Mouse (Mus musculus) intestine, embryonic 15.5 days (tissue): ENCODE data around the gene Sppl2c. TPM values are rescaled to one million over a fixed set of nuclear protein-coding genes. Genes with fewer than 3 reads are reported as not detected.
A peak's percentile ranks its signal among the peaks of the same experiment; 100 is the strongest.

Experiments
- ATAC-seq: fragments of 200-750 bp; cut with Nextera tagmentation; 2 replicates; pipeline ENCODE4 v1.8.0; 2017; ENCODE audit warnings: moderate TSS enrichment, moderate library complexity
- H3K27ac ChIP-seq: fragments of 300-500 bp; sonication (generic); 2 replicates; pipeline ENCODE4 v1.5.1; 2015; ENCODE audit warnings: mild to moderate bottlenecking, inconsistent platforms
- H3K27me3 ChIP-seq: fragments of 300-500 bp; sonication (generic); replicated peaks from 2 replicates; pipeline ENCODE4 v1.6.1; 2015; ENCODE audit warnings: inconsistent platforms
- H3K36me3 ChIP-seq: fragments of 300-500 bp; sonication (generic); 2 replicates; pipeline ENCODE4 v1.6.1; 2015; ENCODE audit warnings: inconsistent platforms
- H3K4me1 ChIP-seq: fragments of 300-500 bp; sonication (generic); replicated peaks from 2 replicates; pipeline ENCODE4 v1.6.1; 2015; ENCODE audit warnings: inconsistent platforms
- H3K4me2 ChIP-seq: fragments of 300-500 bp; sonication (generic); replicated peaks from 2 replicates; pipeline ENCODE4 v1.6.1; 2015; ENCODE audit warnings: mild to moderate bottlenecking, inconsistent platforms
- H3K4me3 ChIP-seq: fragments of 300-500 bp; sonication (generic); replicated peaks from 2 replicates; pipeline ENCODE4 v1.5.1; 2015; ENCODE audit warnings: inconsistent platforms
- H3K9ac ChIP-seq: fragments of 300-500 bp; sonication (generic); 2 replicates; pipeline ENCODE4 v1.6.1; 2015; ENCODE audit warnings: inconsistent platforms
- H3K9me3 ChIP-seq: fragments of 300-500 bp; sonication (generic); 2 replicates; pipeline ENCODE4 v1.6.1; 2016; ENCODE audit warnings: inconsistent platforms
- WGBS: fragments of 180-500 bp; shearing (Covaris S2); methylation state at CpG from one replicate; pipeline ENCODE4 v1.1.7; 2015; 5-methylcytosine and 5-hydroxymethylcytosine counted together
- polyA plus RNA-seq: library from polyadenylated mRNA; unstranded; fragments of >200 nt; fragmentation: Nextera tagmentation; extraction: Ambion mirVana; gene quantifications from 2 replicates; pipeline ENCODE4 v1.2.1, GENCODE M21; 2015

The Sppl2c gene
- polyA plus RNA-seq, 1 experiment from 2014 or later, result not detected

- Histone ChIP-seq H3K4me3 (peak overlapping the region; percentile 63), H3K9ac (peak overlapping the region; percentile 54)
- WGBS, result under 1% methylated on average over 70 of the region's 72 CpGs
These were observed 46.3 kb downstream of the Sppl2c start for GRCm38 (mm10) chr11:104232141-104233061.

GRCm38 (mm10) chr11:104233101-104233500, 47.0 kb downstream of the Sppl2c start:
- peak overlapping the region; percentile 99 for H3K4me2 ChIP-seq
- peaks cover 21% of the 10 kb centered on the region for H3K4me1 ChIP-seq
- peak overlapping the region; percentile 63 for H3K4me3 ChIP-seq
- H3K27ac ChIP-seq, result no peak overlapping the region
- H3K27me3 ChIP-seq, result peaks cover 52% of the 10 kb centered on the region
- 1% methylated on average over 10 of the region's 10 CpGs for WGBS
- ATAC-seq, result no peak
- no peaks in the 10 kb centered on the region for H3K9me3 ChIP-seq
- H3K36me3 ChIP-seq, result no peaks in the 10 kb centered on the region
- no peak overlapping the region for H3K9ac ChIP-seq

More at GRCm38 (mm10) chr11:104232141-104233061, 46.3 kb downstream of the Sppl2c start:
- H3K36me3 ChIP-seq, result no peaks in the 10 kb centered on the region
- 0 out of 2 replicates have a peak, but pooled peaks have one; percentile 3 for ATAC-seq
- H3K27ac ChIP-seq, result no peak overlapping the region
- no peaks in the 10 kb centered on the region for H3K9me3 ChIP-seq
- peaks cover 52% of the 10 kb centered on the region for H3K27me3 ChIP-seq
- H3K4me2 ChIP-seq, result peak overlapping the region; percentile 99
- peaks cover 21% of the 10 kb centered on the region for H3K4me1 ChIP-seq

DNA sequence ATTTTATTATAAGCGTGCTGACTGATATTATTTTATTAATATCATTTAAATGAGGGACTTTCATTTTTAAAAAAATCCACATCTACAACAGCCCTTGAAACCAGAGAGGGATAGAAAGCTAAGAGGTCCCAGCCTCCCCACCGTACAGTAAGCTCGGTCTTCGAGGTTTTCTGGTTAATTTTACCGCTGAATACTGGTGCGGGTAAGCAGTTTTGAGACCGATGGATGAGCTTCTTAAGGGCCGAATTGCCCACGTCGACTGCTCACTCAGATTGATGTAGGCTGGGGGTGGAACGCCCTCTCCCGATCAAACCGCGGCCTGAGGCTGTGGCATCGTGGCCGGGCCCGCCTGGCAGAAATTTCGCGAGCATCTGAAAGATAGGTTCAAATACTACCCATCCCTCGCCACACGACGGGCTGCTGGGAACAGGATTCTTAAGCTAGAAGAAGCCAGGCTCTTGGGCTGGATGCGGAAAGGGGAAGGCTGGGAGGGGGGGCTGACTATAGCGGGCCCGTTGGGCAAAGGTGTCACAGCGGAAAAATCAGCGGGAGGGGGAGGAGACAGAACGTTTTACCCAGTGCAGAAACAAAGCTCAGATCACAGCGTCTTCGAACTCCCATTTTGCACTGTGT, 47.6 kb downstream of the Sppl2c start:
- no peaks in the 10 kb centered on the region for H3K36me3 ChIP-seq
- no peak for ATAC-seq
- no peak overlapping the region for H3K27ac ChIP-seq
- H3K4me3 ChIP-seq, result 0 out of 2 replicates have a peak overlapping the region, but pooled peaks have one; percentile 5
- peaks cover 52% of the 10 kb centered on the region for H3K27me3 ChIP-seq
- H3K9ac ChIP-seq, result no peak overlapping the region
- no peaks in the 10 kb centered on the region for H3K9me3 ChIP-seq
- H3K4me2 ChIP-seq, result no peak overlapping the region
- peaks cover 21% of the 10 kb centered on the region for H3K4me1 ChIP-seq
- WGBS, result 4% methylated on average over 30 of the region's 30 CpGs

DNA sequence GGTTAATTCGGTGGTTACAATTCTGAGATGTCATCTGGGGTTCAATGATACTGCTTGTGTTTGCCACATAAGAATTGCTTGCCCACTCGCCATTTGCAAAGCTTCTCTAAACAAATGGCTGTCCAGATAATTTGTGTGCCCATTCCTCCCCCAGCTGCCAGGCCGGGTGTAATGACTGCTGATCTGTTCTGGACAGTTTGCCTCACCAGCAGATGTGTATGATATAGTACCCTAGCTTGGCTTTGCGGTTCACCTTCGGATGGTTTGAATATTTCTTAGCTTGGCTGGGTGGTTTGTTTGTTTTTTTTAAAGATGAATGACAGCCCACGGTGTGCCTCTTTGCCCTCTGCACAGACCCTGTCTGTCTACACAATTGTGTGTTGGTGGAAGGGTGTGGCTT, 48.6 kb downstream of the Sppl2c start:
- ATAC-seq, result no peak
- Histone ChIP-seq H3K27me3 (peaks cover 52% of the 10 kb centered on the region), H3K9ac (no peak overlapping the region), H3K4me3 (no peak overlapping the region), H3K27ac (no peak overlapping the region), H3K4me2 (no peak overlapping the region), H3K36me3 (no peaks in the 10 kb centered on the region), H3K4me1 (peaks cover 21% of the 10 kb centered on the region), H3K9me3 (no peaks in the 10 kb centered on the region)
- 36% methylated on average over 6 of the region's 6 CpGs for WGBS

DNA sequence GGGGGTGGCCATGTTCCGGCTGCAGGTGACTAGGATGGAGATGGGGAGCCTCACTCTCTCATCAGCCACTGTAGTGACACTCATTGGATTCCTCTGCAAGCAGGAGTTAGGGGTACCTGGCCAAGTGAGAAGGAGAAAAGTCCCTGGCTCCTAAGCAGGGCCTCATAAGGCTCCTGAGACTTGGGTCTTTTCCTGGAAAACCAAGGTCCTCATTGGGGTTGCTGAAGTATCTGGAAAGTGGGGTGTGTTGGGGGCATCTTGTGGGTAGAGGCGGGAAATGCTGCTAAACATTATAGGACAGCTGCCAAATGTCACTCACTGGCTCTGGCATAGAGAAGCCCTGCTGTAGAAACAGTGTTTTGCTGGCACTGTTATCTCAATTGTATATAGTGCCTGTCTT, 49.8 kb downstream of the Sppl2c start:
- no peaks in the 10 kb centered on the region for H3K9me3 ChIP-seq
- peaks cover 17% of the 10 kb centered on the region for H3K4me1 ChIP-seq
- no peaks in the 10 kb centered on the region for H3K36me3 ChIP-seq
- no peak overlapping the region for H3K27ac ChIP-seq
- H3K9ac ChIP-seq, result no peak overlapping the region
- H3K4me3 ChIP-seq, result no peak overlapping the region
- ATAC-seq, result no peak
- WGBS, result 71% methylated on average over 2 of the region's 2 CpGs
- peaks cover 52% of the 10 kb centered on the region for H3K27me3 ChIP-seq
- no peak overlapping the region for H3K4me2 ChIP-seq

GRCm38 (mm10) chr11:104237226-104237625, 51.1 kb downstream of the Sppl2c start:
- Histone ChIP-seq H3K27ac (no peak overlapping the region), H3K4me3 (no peak overlapping the region), H3K27me3 (peaks cover 43% of the 10 kb centered on the region), H3K36me3 (no peaks in the 10 kb centered on the region), H3K4me1 (peaks cover 8% of the 10 kb centered on the region), H3K9me3 (no peaks in the 10 kb centered on the region), H3K4me2 (no peak overlapping the region), H3K9ac (no peak overlapping the region)
- 67% methylated on average over 7 of the region's 7 CpGs for WGBS
- ATAC-seq, result no peak

- no peak for ATAC-seq
- Histone ChIP-seq H3K4me3 (no peak overlapping the region), H3K9me3 (no peaks in the 10 kb centered on the region), H3K36me3 (no peaks in the 10 kb centered on the region), H3K9ac (no peak overlapping the region), H3K4me2 (no peak overlapping the region), H3K27ac (no peak overlapping the region), H3K27me3 (peaks cover 34% of the 10 kb centered on the region), H3K4me1 (no peaks in the 10 kb centered on the region; the same call in 1 of the 2 replicates)
- WGBS, result 58% methylated on average over 13 of the region's 13 CpGs
These were observed 52.0 kb downstream of the Sppl2c start for GRCm38 (mm10) chr11:104237958-104238747.

Other genes starting within 250 kb of the Sppl2c start
- gene Nsf, start 232.3 kb upstream of the Sppl2c start, polyA plus RNA-seq, result 47.9 and 50.0 TPM in 2 replicates
- 43.6 and 48.2 TPM in 2 replicates for gene Arf2, start 219.6 kb upstream of the Sppl2c start, polyA plus RNA-seq
- 0.09 TPM in 2 replicates for gene Crhr1, start 53.5 kb upstream of the Sppl2c start, polyA plus RNA-seq
- gene Mapt, start 45.1 kb downstream of the Sppl2c start, polyA plus RNA-seq, result 14.4 and 17.0 TPM in 2 replicates